Mouse (Mus musculus) erythroblast, embryonic 14.5 days (primary cell): ENCODE results near the gene Pif1.

Experiments
- GATA1 ChIP-seq: IDR thresholded peaks from 2 replicates; pipeline ENCODE4 v1.6.1; 2012; ENCODE audit warnings: low read length, inconsistent platforms, mixed read lengths
- TAL1 ChIP-seq: IDR thresholded peaks from 3 replicates; pipeline ENCODE4 v1.6.1; 2012; ENCODE audit warnings: low read length, inconsistent platforms, mixed read lengths

DNA sequence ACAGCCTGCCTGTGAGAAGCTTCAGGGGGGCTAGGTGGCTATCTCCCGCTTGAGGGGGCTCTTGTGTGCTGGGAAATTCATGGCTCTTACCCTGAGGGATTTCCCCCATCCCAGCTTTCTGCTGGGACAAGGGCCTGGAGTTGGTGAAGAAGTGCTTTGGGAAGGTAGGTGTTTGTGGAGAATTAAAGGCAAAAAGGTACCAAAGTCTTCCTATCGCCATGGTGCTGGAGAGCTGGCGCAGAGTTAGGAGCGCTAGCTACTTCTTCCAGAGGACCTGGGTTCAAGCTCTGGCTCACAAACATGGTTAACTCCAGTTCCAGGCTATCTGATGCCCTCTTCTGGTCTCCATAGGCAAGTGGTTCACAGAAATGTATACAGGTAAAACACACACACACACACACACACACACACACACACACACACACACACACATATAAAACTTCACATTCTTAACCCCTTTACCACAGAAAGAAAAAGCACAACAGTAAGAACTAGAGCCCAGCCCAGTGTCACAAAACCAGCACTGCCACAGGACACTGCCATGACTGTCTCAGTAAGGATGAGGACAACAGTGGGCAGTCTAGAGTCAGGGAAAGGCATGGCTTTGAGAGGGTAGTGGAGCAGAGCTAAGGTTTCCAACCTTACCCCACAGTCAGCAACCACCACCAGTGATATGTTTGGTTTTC, 9.3 kb upstream of the Pif1 start:
- TF ChIP-seq GATA1, result no peak
- TF ChIP-seq TAL1, result no peak
